Mouse (Mus musculus): ENCODE results near the gene Gm11992. TPM values are rescaled to one million over a fixed set of nuclear protein-coding genes. Genes with fewer than 3 reads are reported as not detected.

Gm11992 gene
- 32.2 TPM for polyA plus RNA-seq (2014; fragmentation: Illumina TruSeq; extraction: RNeasy Lipid Tissue Mini Kit (QIAGEN cat#74804); ENCODE audit: low read depth, low replicate concordance)

DNA sequence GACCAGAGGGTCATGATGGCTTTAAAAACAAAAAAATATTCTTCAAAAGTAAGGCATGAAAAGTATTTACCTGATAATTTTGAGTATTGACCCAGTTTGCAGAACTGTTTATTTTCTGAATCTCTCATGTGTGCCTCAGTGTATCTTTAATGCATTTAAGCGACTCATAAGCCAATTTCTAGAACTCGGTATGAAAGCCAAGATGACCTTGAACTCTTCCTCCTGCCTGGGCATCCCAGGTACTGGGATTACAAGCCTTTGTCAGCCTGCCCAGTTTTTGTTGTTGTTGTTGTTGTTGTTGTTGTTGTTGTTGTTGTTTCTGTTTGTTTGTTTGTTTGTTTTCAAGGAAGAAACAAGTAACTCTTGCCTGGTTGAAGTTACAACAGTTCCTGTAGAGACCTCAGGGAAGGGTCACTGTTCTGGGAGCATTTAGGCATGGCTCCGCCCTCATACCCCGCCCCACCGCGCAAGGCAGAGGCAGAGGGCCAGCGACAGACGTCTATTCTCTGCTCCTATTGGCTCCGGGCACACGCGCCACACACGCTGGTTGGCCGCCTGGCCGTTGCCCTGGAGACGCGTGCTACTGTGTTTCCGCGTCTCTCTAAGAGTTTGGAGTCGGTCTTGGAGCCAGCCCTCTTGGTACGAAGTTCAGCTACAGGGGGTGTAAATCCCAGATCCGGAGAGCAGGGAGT is at the start of gene Gm11992:
Gene Gm11992 (plus strand): TSS at position 584 of the 692 bp plus-strand sequence.

DNA sequence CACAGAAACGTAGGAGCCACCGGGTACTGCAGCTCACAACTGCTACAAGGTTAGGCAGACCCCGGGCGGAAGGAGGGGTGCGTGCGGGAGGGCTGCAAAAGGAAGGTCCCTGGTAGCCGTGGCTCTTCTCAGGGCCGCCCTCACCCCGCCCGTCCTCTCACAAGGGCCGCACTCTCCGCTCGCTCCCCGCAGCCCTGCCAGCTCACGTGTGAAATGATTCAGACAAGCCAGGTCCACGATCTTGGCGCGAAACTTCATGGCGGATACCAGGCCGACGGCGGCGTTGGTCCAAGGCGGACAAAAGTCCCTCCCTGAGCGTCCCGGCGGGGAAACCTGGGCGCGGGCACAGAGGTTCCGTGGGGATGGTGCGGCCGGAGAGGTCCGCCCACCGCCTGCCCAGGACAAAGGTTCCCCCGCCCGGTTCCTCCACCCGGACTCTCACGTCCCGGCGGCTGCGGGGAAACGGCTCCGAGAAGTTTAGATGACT is 37.5 kb upstream of the Gm11992 start, which contains the start of gene Hus1:
Gene Hus1 (minus strand): TSS at position 339 of the 487 bp plus-strand sequence.

DNA sequence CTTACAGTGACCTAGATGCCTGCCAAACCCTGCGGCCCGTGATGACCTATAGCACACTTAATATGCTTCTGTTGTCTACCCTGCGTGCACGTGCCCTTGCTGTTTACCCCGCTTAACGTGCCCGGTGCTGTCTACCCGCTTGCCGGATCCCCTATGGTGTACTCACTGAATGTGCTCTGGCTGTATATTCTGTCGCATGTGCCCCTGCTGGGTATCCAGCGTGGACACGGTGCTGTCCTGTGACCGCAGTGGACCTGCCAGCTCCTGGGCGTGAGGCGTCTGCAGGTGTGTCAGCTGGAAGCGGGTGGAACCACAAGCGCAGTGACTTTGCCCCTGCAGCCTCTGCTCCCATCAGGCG is 288 bp downstream of the Gm11992 start, which contains the start of gene Sun3:
Gene Sun3 (minus strand): TSS at position 289 of the 358 bp plus-strand sequence.

DNA sequence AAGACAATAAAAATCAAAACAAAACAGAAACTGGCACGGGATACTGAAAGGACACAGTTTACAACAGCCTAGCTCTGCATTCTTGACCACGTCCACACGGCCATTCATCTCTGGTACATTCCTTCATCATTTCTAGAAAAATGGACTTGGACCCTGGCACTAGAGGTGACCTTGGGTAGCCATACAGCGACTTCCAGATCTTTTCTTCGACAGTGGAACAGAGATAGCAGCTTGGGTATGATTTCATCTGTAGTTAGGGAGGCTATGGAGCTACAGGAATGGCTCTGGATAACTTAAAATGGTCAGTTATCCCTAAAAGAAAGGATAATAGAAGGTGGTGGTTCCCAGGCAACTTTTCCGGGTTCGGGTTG is 69.6 kb downstream of the Gm11992 start, which contains the start of gene Upp1:
Gene Upp1 (plus strand): TSS at position 54 of the 371 bp plus-strand sequence.

Other genes with a start within 250 kb of the Gm11992 start
- 0.17 TPM for gene Pkd1l1, start 75.3 kb upstream of the Gm11992 start, polyA plus RNA-seq (2014; fragmentation: Illumina TruSeq; extraction: RNeasy Lipid Tissue Mini Kit (QIAGEN cat#74804); ENCODE audit: low read depth, low replicate concordance)
- gene Hus1, start 37.4 kb upstream of the Gm11992 start, polyA plus RNA-seq (2014; fragmentation: Illumina TruSeq; extraction: RNeasy Lipid Tissue Mini Kit (QIAGEN cat#74804); ENCODE audit: low read depth, low replicate concordance): 6.8 TPM
- gene Sun3, start 397 bp downstream of the Gm11992 start, polyA plus RNA-seq (2014; fragmentation: Illumina TruSeq; extraction: RNeasy Lipid Tissue Mini Kit (QIAGEN cat#74804); ENCODE audit: low read depth, low replicate concordance): 213 TPM
- 0.90 TPM for gene Upp1, start 69.5 kb downstream of the Gm11992 start, polyA plus RNA-seq (2014; fragmentation: Illumina TruSeq; extraction: RNeasy Lipid Tissue Mini Kit (QIAGEN cat#74804); ENCODE audit: low read depth, low replicate concordance)
- 0.13 TPM for gene Abca13, start 143.3 kb downstream of the Gm11992 start, polyA plus RNA-seq (2014; fragmentation: Illumina TruSeq; extraction: RNeasy Lipid Tissue Mini Kit (QIAGEN cat#74804); ENCODE audit: low read depth, low replicate concordance)